Comparison of ENCODE assay signal across 8 mouse cellular contexts in genomic region chr11:116657311-116658223, GRCm38 (mm10). TPM values are rescaled to one million over a fixed set of nuclear protein-coding genes. Genes with fewer than 3 reads are reported as not detected.
DNase-seq lines count a peak whose midpoint lies in the region; ATAC-seq and TF ChIP-seq lines count a peak whose summit lies in the region.

No protein-coding gene starts in this region.

- peak overlapping the region; percentile 92 for H3K27ac ChIP-seq in hindbrain, embryonic 12.5 days

- DNase-seq in Patski (ENCODE audit: low read depth, low spot score) = peak; percentile 64
- DNase-seq in cerebellum, postnatal 10 days = peak; percentile 95 to 97
- DNase-seq in frontal cortex, postnatal 10 days (ENCODE audit: low spot score in 2 of 2) = peak; percentile 87 to 88
- peak; percentile 60 to 64 for DNase-seq in layer of hippocampus, postnatal 25 days (ENCODE audit: extremely low spot score in 1 of 2, low spot score in 1 of 2)
- DNase-seq in lung, postnatal 14 days = peak; percentile 93
- DNase-seq in retina, embryonic 14.5 days (ENCODE audit: low spot score) = peak; percentile 95
- peak; percentile 34 to 61 for DNase-seq in thymus, postnatal 36 days

- no peaks in the 10 kb centered on the region for H3K9me3 ChIP-seq in hindbrain, embryonic 12.5 days (replicated peaks)

- ATAC-seq in Patski = peak; percentile 41
- ATAC-seq in hindbrain, embryonic 12.5 days (ENCODE audit: low FRiP score) = peak; percentile 69

- no peaks in the 10 kb centered on the region for H3K36me3 ChIP-seq in hindbrain, embryonic 12.5 days

- WGBS in hindbrain, embryonic 12.5 days = 11% methylated on average over 22 of the region's 22 CpGs

- H3K27me3 ChIP-seq in Patski = no peaks in the 10 kb centered on the region
- peaks cover 32% of the 10 kb centered on the region for H3K27me3 ChIP-seq in hindbrain, embryonic 12.5 days

- CTCF ChIA-PET in Patski (lab: Charles Lee) = interaction anchor here (1.0 to 8.2 kb wide), 4 partner anchors 12 to 29 kb away, joined by 3 to 55 read pairs (median 6); no protein-coding TSS in a partner anchor

- POLR2A ChIA-PET in Patski (lab: Charles Lee) = no interaction called here

- TF ChIP-seq CTCF in Patski (IDR thresholded peaks at IDR 0.05) = no peak

- H3K4me2 ChIP-seq in hindbrain, embryonic 12.5 days (replicated peaks) = peak overlapping the region; percentile 53

- H3K4me3 ChIP-seq in hindbrain, embryonic 12.5 days = peak overlapping the region; percentile 34

- in situ Hi-C loops in Patski (cut with MboI; ENCODE audit: low pct_unique_long_range_greater_than_20kb) = no loop called here

- H3K4me1 ChIP-seq in hindbrain, embryonic 12.5 days = peaks cover 62% of the 10 kb centered on the region

- H3K9ac ChIP-seq in hindbrain, embryonic 12.5 days = peak overlapping the region; percentile 53

RNA-seq across cellular contexts. Expression of gene Cygb, which starts 3.5 kb away (rescaled TPM):
- 0.24 TPM for polyA plus RNA-seq in Patski (2021)
- polyA plus RNA-seq in hindbrain, embryonic 12.5 days (2016; fragmentation: Nextera tagmentation; extraction: Ambion mirVana) = 4.5 and 5.9 TPM in 2 replicates
- total RNA-seq in layer of hippocampus, postnatal 25 days (2021) = 10 to 100 TPM; 65.7 to 78.3 TPM

RNA-seq across cellular contexts. Expression of gene Prcd, which starts 4.2 kb away (rescaled TPM):
- 0.56 TPM for polyA plus RNA-seq in Patski (2021)
- polyA plus RNA-seq in hindbrain, embryonic 12.5 days (2016; fragmentation: Nextera tagmentation; extraction: Ambion mirVana) = 0.34 and 0.43 TPM in 2 replicates
- total RNA-seq in layer of hippocampus, postnatal 25 days (2021) = 1 to 10 TPM; 6.4 to 7.0 TPM

RNA-seq across cellular contexts. Expression of gene Rhbdf2, which starts 30.7 kb away (rescaled TPM):
- polyA plus RNA-seq in Patski (2021) = 15.6 TPM
- polyA plus RNA-seq in hindbrain, embryonic 12.5 days (2016; fragmentation: Nextera tagmentation; extraction: Ambion mirVana) = 3.7 and 4.5 TPM in 2 replicates
- 1 to 10 TPM; 1.1 to 1.8 TPM for total RNA-seq in layer of hippocampus, postnatal 25 days (2021)

Comparison
In these comparisons a context has a peak if more than half of its experiments do, and no peak if none do; other contexts are left out.
1. Peak in every context shown above with its lines: DNase-seq, ATAC-seq, H3K4me3 ChIP-seq and H3K27ac ChIP-seq.